Mouse (Mus musculus) cerebellum, adult 2 months (tissue): Measurements from ENCODE around the gene Tet1. TPM values are rescaled to one million over a fixed set of nuclear protein-coding genes. Genes with fewer than 3 reads are reported as not detected.

ENCODE experiments used
- DNase-seq, 2 experiments: peaks; one replicate each; pipeline ENCODE4 v3.0.0; 2021
- H3K27ac ChIP-seq: fragments of 200-500 bp; 2 replicates; pipeline ENCODE4 v1.5.1; 2012; ENCODE audit warnings: low read length, control low read depth, inconsistent platforms; ENCODE audit not compliant: insufficient read depth
- H3K27me3 ChIP-seq: fragments of 200-500 bp; 2 replicates; pipeline ENCODE4 v1.6.1; 2012; ENCODE audit warnings: inconsistent platforms, mild to moderate bottlenecking, low read length, moderate library complexity; ENCODE audit not compliant: control insufficient read depth, insufficient read depth
- H3K4me1 ChIP-seq: fragments of 200-500 bp; 2 replicates; pipeline ENCODE4 v1.6.1; 2011; ENCODE audit warnings: low read length; ENCODE audit not compliant: control insufficient read depth, insufficient read depth
- H3K4me3 ChIP-seq: fragments of 200-500 bp; replicated peaks from 2 replicates; pipeline ENCODE3; 2011; ENCODE audit warnings: mild to moderate bottlenecking, low read depth, low read length, control low read depth; ENCODE audit not compliant: insufficient read depth
- CTCF ChIP-seq: fragments of 200-500 bp; IDR thresholded peaks from 2 replicates; pipeline ENCODE4 v1.5.1; 2011; ENCODE audit warnings: low read depth, mild to moderate bottlenecking, control low read depth, low read length, moderate library complexity, borderline replicate concordance; ENCODE audit not compliant: insufficient read depth
- POLR2A ChIP-seq: fragments of 200-500 bp; IDR thresholded peaks from 2 replicates; pipeline ENCODE4 v1.6.1; 2011; ENCODE audit warnings: low read length, control low read depth, borderline replicate concordance; ENCODE audit not compliant: insufficient read depth
- WGBS: fragments of 180-500 bp; shearing (Covaris S2); methylation state at CpG from one replicate; pipeline ENCODE4 v1.1.7; 2018; 5-methylcytosine and 5-hydroxymethylcytosine counted together
- polyA plus RNA-seq: library from polyadenylated mRNA; depleted of rRNA; stranded (reverse); fragments of >200 nt; gene quantifications from 2 replicates; pipeline ENCODE4 v1.2.3, GENCODE M21; 2012

The Tet1 gene
- polyA plus RNA-seq, 1 experiment = 6.5 TPM

- WGBS = 4% methylated on average over 50 of the region's 50 CpGs
- Histone ChIP-seq H3K27me3 (no peaks in the 10 kb centered on the region), H3K4me1 (peaks cover 10% of the 10 kb centered on the region), H3K4me3 (peak within 1 kb of the TSS; percentile 99), H3K27ac (peak within 1 kb of the TSS; percentile 69)
- peak; percentile 80; the same call in 1 of the 2 replicates for TF ChIP-seq POLR2A
- no peak for TF ChIP-seq CTCF
- peak; percentile 93 to 94 for DNase-seq
Measured at GRCm38 (mm10) chr10:62919925-62920765, 11.3 kb upstream of the Tet1 start, which contains the start of gene Slc25a16. Slc25a16 (plus strand) TSS chr10:62920633.

DNA sequence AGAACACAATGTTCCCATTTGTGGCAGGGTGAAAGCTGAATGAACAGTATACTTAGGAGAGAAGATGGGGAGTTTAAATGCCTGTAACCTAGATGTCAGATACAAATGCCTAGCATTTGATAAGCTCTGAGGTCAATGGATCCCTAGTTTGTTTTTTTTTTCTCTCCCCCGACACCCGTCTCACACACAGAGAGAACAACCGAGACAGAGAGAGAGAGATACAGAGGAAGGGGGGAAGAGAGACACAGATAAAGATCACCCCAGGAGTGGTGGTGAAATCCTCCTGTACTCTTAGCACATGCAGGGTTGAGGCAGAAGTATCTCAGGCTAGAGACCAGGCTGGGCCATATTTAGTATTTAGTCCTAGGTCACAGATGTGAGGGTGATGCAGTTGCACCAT, 10.2 kb upstream of the Tet1 start:
- H3K4me3 ChIP-seq = no peak overlapping the region
- DNase-seq = no peak
- no peak overlapping the region for H3K27ac ChIP-seq
- WGBS = 91% methylated on average over 3 of the region's 3 CpGs
- peaks cover 8% of the 10 kb centered on the region for H3K4me1 ChIP-seq
- no peak for TF ChIP-seq CTCF
- H3K27me3 ChIP-seq = no peaks in the 10 kb centered on the region

- Histone ChIP-seq H3K27ac (no peak overlapping the region), H3K27me3 (no peaks in the 10 kb centered on the region), H3K4me1 (no peaks in the 10 kb centered on the region), H3K4me3 (no peak overlapping the region)
- DNase-seq = no peak
- TF ChIP-seq CTCF (no peak), POLR2A (no peak)
- WGBS = 90% methylated on average over 2 of the region's 2 CpGs
Measured at GRCm38 (mm10) chr10:62911120-62911519, 2.3 kb upstream of the Tet1 start.

DNA sequence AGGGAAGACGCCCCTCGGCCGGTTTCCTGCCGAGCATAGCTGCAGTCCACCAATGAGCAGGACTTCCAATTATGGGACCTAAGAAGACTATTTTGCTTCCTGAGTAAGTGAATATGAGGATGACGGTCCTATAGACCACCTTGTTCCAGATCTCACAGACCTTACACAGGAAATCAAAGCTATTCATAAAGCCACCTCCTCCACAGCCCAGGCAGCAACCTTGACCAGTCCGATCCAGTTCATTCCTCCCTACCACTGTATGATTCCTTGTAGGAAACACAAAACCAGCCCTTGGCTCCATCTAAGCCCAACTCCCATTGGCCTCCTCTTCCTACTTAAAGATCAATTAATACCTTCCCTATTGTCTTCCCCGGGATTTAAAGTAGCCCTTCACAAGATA, 2.5 kb downstream of the Tet1 start:
- DNase-seq = no peak
- Histone ChIP-seq H3K4me3 (no peak overlapping the region), H3K4me1 (no peaks in the 10 kb centered on the region), H3K27me3 (no peaks in the 10 kb centered on the region), H3K27ac (no peak overlapping the region)
- TF ChIP-seq CTCF = no peak
- TF ChIP-seq POLR2A = no peak
- WGBS = 91% methylated on average over 7 of the region's 7 CpGs

- no peak for TF ChIP-seq POLR2A
- TF ChIP-seq CTCF = no peak
- Histone ChIP-seq H3K27ac (no peak overlapping the region), H3K27me3 (no peaks in the 10 kb centered on the region), H3K4me3 (no peak overlapping the region), H3K4me1 (no peaks in the 10 kb centered on the region)
- WGBS = 65% methylated on average over 1 of the region's 1 CpGs
- no peak for DNase-seq
Measured at GRCm38 (mm10) chr10:62902829-62903228, 6.0 kb downstream of the Tet1 start.

DNA sequence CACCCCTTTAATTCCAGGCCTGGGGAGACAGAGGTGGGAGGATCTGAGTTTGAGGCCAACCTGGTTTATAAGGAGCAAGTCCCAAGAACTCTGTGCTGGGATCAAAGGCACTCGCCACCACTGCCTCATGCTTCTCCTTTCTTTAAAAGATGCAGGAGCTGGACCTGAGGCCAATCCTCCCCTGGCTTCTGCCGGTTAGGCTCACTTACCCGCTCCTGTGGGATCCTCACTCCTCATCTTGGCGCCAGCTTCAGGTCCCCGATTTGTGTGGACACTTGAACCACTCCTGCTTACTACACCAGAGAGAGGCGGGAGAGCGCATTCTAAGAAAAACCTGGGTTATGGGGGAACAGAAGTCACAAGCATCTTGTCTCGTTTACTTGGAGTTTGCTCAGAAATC, 7.0 kb downstream of the Tet1 start:
- Histone ChIP-seq H3K4me3 (no peak overlapping the region), H3K27ac (no peak overlapping the region), H3K27me3 (no peaks in the 10 kb centered on the region), H3K4me1 (no peaks in the 10 kb centered on the region)
- WGBS = 40% methylated on average over 8 of the region's 8 CpGs
- TF ChIP-seq CTCF (no peak), POLR2A (no peak)
- DNase-seq = no peak

DNA sequence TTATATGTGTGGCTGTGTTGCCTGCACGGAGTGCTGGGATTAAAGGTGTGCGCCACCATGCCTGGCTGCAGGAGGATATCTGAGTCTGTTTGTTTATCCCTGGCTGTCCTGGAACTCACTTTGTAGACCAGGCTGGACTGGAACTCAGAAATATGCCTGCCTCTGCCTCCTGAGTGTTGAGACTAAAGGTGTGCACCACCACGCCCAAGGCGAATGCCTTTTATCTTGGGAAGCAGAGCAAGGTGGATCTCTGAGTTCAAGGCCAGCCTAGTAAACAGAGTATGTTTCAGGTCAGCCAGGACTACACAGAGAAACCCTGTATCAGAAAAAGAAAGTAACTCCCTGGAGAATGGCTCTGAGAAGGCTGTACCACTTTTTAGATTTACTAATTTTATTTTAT, 8.7 kb downstream of the Tet1 start:
- Histone ChIP-seq H3K27ac (no peak overlapping the region), H3K4me1 (no peaks in the 10 kb centered on the region), H3K4me3 (no peak overlapping the region), H3K27me3 (no peaks in the 10 kb centered on the region)
- WGBS = 93% methylated on average over 4 of the region's 4 CpGs
- TF ChIP-seq CTCF (no peak), POLR2A (no peak)
- no peak for DNase-seq

DNA sequence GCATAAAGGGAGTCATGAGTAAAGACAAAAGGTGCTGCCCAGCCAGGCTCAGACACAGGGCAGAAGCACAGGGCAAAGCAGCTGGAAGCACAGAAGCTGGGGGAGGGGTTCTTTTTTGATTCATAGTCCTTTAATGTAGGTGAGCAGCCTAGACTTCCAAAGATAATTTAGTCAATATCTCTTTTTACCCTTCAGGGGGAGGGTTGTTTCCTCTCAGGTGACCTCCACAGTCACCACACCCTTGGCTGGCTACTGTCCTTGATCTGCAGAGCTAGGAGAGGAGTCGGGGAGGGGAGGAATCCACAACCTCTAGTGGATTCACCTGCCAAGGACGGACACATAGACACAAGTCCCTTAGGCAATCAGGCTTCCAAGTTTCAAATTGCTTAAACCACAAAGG, 10.7 kb downstream of the Tet1 start:
- Histone ChIP-seq H3K4me1 (no peaks in the 10 kb centered on the region), H3K27me3 (no peaks in the 10 kb centered on the region), H3K27ac (no peak overlapping the region), H3K4me3 (no peak overlapping the region)
- WGBS = 82% methylated on average over 2 of the region's 2 CpGs
- no peak for DNase-seq
- no peak for TF ChIP-seq POLR2A
- no peak for TF ChIP-seq CTCF
